Mouse (Mus musculus) heart, embryonic 16.5 days (tissue): ENCODE data around the gene Wrnip1. TPM values are rescaled to one million over a fixed set of nuclear protein-coding genes. Genes with fewer than 3 reads are reported as not detected.
A peak's percentile ranks its signal among the peaks of the same experiment; 100 is the strongest.
"Not testable (repeated sequence)": the region's sequence is repeated elsewhere in the genome, so short reads cannot be mapped to it uniquely, and the experiment has no call there.

Experiments
- ATAC-seq: fragments of 200-750 bp; cut with Nextera tagmentation; replicated peaks from 2 replicates; pipeline ENCODE4 v1.8.0; 2017; ENCODE audit warnings: moderate number of reproducible peaks; ENCODE audit not compliant: insufficient read depth, low FRiP score; ENCODE audit errors: extremely low read depth
- H3K27ac ChIP-seq: fragments of 300-500 bp; sonication (generic); 2 replicates; pipeline ENCODE4 v1.5.1; 2014; ENCODE audit warnings: mild to moderate bottlenecking, low read length, control low read depth, moderate library complexity
- H3K27me3 ChIP-seq: fragments of 300-500 bp; sonication (generic); 2 replicates; pipeline ENCODE4 v1.6.1; 2014; ENCODE audit warnings: low read length, mixed read lengths; ENCODE audit not compliant: control insufficient read depth, insufficient read depth
- H3K36me3 ChIP-seq: fragments of 300-500 bp; sonication (generic); 2 replicates; pipeline ENCODE4 v1.6.1; 2014; ENCODE audit not compliant: control insufficient read depth, insufficient read depth
- H3K4me1 ChIP-seq: fragments of 300-500 bp; sonication (generic); 2 replicates; pipeline ENCODE4 v1.6.1; 2014; ENCODE audit warnings: low read length, mixed read lengths; ENCODE audit not compliant: control insufficient read depth, insufficient read depth
- H3K4me2 ChIP-seq: fragments of 300-500 bp; sonication (generic); 2 replicates; pipeline ENCODE4 v1.6.1; 2014; ENCODE audit warnings: low read depth, mild to moderate bottlenecking, control low read depth, low read length
- H3K4me3 ChIP-seq: fragments of 300-500 bp; sonication (generic); 2 replicates; pipeline ENCODE4 v1.5.1; 2014; ENCODE audit warnings: mild to moderate bottlenecking, control low read depth, low read length
- H3K9ac ChIP-seq: fragments of 300-500 bp; sonication (generic); 2 replicates; pipeline ENCODE4 v1.6.1; 2014; ENCODE audit warnings: low read length, control low read depth
- H3K9me3 ChIP-seq: fragments of 300-500 bp; sonication (generic); replicated peaks from 2 replicates; pipeline ENCODE4 v1.6.1; 2016; ENCODE audit warnings: low read length; ENCODE audit not compliant: control insufficient read depth
- WGBS: fragments of 180-500 bp; shearing (Covaris S2); extraction: QIAGEN DNeasy Blood & Tissue Kit; methylation state at CpG from one replicate; pipeline ENCODE4 v1.1.7; 2014; 5-methylcytosine and 5-hydroxymethylcytosine counted together
- polyA plus RNA-seq: library from polyadenylated mRNA; unstranded; fragments of >200 nt; fragmentation: Nextera tagmentation; extraction: Ambion mirVana; gene quantifications from 2 replicates; pipeline ENCODE4 v1.2.1, GENCODE M21; 2015

Gene Wrnip1
- polyA plus RNA-seq, 1 experiment from 2014 or later, result 24.8 TPM

DNA sequence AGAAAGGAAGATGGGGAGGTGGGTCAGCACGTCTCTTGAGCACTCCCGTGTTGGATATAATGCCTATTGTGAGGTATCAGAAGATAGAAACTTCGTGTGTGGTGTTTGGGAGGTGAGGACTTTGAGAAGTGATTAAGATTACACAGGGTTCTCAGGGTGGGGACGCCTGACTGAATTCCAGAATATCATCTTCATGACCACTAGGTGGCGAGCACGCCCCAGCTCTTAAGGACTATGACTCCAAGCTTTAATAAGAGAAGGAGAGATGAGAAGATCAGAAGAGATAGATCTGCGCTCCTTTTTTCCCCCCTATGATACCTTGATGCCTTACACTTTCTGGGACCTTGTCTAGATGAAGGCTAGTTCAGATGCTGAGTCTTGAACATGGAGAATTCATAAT, 50.1 kb downstream of the Wrnip1 start:
- no peak overlapping the region for H3K4me3 ChIP-seq
- 9% methylated on average over 7 of the region's 7 CpGs for WGBS

DNA sequence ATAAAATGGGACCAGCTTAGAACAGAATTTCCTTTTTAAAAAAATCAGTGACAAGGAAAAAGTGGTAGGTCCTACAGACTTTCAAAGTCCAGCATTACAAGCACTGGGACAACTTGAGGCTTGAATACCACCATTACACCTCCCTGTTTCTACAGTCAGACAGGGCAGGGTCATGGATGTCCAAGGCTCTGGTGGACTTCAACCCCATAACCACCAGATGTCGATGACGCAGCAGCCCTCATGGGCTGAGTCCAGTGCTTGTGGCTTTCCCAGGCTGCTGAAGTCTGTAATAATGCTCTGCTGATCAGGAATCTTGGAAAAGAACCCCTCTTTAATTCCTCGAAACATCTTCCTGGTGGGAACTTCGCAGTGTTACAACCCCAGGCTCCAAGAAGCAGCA, 50.7 kb downstream of the Wrnip1 start:
- Histone ChIP-seq H3K27me3 (no peaks in the 10 kb centered on the region), H3K9me3 (no peaks in the 10 kb centered on the region), H3K4me3 (no peak overlapping the region), H3K4me1 (peaks cover 5% of the 10 kb centered on the region), H3K36me3 (no peaks in the 10 kb centered on the region), H3K27ac (no peak overlapping the region), H3K9ac (no peak overlapping the region), H3K4me2 (no peak overlapping the region)
- 90% methylated on average over 4 of the region's 4 CpGs for WGBS
- no peak for ATAC-seq

More for the DNA sequence above, 50.1 kb downstream of the Wrnip1 start:
- ATAC-seq, result 0 out of 2 replicates have a peak, but pooled peaks have one; percentile 70
- Histone ChIP-seq H3K4me2 (no peak overlapping the region), H3K9me3 (no peaks in the 10 kb centered on the region), H3K9ac (no peak overlapping the region), H3K27me3 (no peaks in the 10 kb centered on the region), H3K4me1 (peaks cover 5% of the 10 kb centered on the region), H3K27ac (no peak overlapping the region), H3K36me3 (no peaks in the 10 kb centered on the region)

DNA sequence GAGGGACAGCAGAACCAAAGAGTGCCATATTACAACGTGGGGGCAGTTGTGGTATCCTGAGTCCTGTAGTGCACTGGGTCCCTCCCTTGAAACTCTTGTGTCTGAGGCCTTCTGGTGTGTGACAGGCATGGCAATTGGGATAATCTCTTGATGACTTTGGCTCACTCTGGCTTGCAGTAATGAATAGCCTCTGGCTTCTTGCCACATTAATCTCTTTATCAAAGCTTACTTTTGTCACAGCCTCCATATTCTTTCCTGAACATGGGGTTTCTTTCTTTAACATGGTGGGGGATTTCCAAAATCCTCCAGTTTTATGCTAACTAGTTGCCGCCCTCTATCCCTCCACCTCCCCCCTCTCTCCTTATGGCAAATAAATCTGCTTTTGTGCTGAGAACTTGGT, 51.2 kb downstream of the Wrnip1 start:
- Histone ChIP-seq H3K4me2 (no peak overlapping the region), H3K27ac (no peak overlapping the region), H3K9me3 (no peaks in the 10 kb centered on the region), H3K4me1 (peaks cover 5% of the 10 kb centered on the region), H3K4me3 (no peak overlapping the region), H3K27me3 (no peaks in the 10 kb centered on the region), H3K9ac (no peak overlapping the region), H3K36me3 (no peaks in the 10 kb centered on the region)
- 81% methylated on average over 2 of the region's 2 CpGs for WGBS
- ATAC-seq, result no peak

DNA sequence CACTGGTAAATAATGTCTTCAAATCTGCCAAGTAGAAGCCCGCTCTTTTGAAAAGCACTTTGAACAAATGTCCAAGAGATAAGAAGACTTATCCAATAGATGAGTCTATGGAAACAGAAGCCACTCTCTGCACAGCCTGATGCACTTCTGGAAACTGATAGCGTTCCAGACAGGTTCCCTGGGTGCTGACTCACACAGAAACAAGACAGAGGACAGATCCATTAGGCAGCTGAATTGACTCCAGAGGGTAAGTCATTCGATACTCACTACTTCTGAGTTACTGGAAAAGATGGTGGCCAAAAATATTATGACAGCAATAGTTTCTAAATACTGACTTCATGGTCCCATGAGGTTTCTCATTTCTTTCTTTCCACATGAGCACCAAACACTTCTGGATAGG, 59.0 kb downstream of the Wrnip1 start:
- no peak for ATAC-seq
- 34% methylated on average over 3 of the region's 3 CpGs for WGBS
- H3K4me2 ChIP-seq, result no peak overlapping the region

DNA sequence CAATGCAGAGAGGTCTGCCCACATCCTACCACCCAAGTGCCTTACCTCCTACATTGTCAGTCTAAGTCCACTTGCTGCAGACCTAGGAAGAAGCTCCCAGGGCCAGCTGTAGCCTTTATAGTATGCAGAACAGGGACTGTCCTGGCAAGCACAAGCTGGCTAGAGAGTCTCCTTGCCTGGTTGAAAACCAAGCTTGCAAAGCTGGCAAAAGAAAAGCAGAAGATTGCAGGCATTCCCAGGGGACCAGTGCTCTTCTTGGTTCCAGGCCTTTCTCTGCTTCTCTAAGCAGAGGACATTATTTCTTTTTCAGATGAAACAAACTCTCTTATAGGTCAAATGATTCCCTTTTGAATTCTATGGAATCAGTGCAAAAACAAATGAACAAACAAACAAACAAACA, 61.6 kb downstream of the Wrnip1 start:
- H3K27me3 ChIP-seq, result no peaks in the 10 kb centered on the region
- ATAC-seq, result no peak

More for the DNA sequence above, 59.0 kb downstream of the Wrnip1 start:
- Histone ChIP-seq H3K9me3 (no peaks in the 10 kb centered on the region), H3K4me1 (no peaks in the 10 kb centered on the region), H3K4me3 (no peak overlapping the region), H3K27ac (no peak overlapping the region), H3K36me3 (no peaks in the 10 kb centered on the region), H3K9ac (no peak overlapping the region), H3K27me3 (no peaks in the 10 kb centered on the region)

DNA sequence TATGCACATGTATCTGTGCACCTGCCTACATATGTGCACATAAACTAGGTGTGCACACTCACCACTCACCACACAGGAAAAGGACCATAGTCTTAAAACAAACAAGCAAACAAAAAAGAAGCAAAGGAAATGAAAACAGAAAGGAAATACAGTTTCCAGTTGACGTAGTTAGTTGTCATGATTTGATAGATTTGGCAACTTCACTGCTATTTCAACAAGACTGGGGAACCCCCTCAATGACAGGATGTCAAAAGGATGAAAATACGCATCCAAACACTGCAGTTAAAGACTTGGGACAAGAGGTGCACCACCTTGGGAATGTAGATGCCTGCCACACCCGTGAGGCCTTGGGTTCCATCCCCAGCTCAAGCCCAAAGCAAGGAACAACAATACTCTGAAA, 62.7 kb downstream of the Wrnip1 start:
- not testable (repeated sequence) for H3K36me3 ChIP-seq, H3K9ac ChIP-seq, ATAC-seq, H3K9me3 ChIP-seq, H3K27me3 ChIP-seq, H3K4me3 ChIP-seq, H3K27ac ChIP-seq, H3K4me1 ChIP-seq, H3K4me2 ChIP-seq
- 76% methylated on average over 2 of the region's 3 CpGs for WGBS

More for the DNA sequence above, 61.6 kb downstream of the Wrnip1 start:
- no peak overlapping the region for H3K4me2 ChIP-seq
- H3K9me3 ChIP-seq, result no peaks in the 10 kb centered on the region
- H3K4me3 ChIP-seq, result no peak overlapping the region
- no peak overlapping the region for H3K9ac ChIP-seq
- no peak overlapping the region for H3K27ac ChIP-seq
- H3K36me3 ChIP-seq, result no peaks in the 10 kb centered on the region
- H3K4me1 ChIP-seq, result no peaks in the 10 kb centered on the region

DNA sequence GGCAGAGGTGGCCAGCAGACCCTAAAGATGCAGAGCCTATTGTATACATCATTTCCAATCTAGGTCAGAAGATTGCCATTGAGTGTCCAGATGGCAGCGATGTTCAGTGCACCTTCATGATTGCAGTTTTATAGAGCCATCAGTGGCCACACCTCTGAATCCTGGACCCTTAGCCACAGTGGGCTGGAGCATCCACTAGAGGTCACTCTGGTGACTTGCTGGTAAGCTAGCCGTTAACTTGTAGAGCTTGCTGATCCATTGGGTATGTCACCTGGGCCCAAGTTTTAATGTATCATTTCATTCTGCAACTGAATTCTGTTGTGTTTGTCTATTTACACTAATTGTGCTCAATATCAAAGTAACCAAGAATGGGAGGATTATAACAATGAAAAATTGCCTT, 63.8 kb downstream of the Wrnip1 start:
- H3K4me3 ChIP-seq, result no peak overlapping the region
- H3K36me3 ChIP-seq, result no peaks in the 10 kb centered on the region
- ATAC-seq, result no peak
- H3K4me2 ChIP-seq, result no peak overlapping the region
- WGBS, result 42% methylated on average over 2 of the region's 2 CpGs
- no peak overlapping the region for H3K27ac ChIP-seq
- H3K9ac ChIP-seq, result no peak overlapping the region
- no peaks in the 10 kb centered on the region for H3K27me3 ChIP-seq
- H3K4me1 ChIP-seq, result no peaks in the 10 kb centered on the region
- no peaks in the 10 kb centered on the region for H3K9me3 ChIP-seq

DNA sequence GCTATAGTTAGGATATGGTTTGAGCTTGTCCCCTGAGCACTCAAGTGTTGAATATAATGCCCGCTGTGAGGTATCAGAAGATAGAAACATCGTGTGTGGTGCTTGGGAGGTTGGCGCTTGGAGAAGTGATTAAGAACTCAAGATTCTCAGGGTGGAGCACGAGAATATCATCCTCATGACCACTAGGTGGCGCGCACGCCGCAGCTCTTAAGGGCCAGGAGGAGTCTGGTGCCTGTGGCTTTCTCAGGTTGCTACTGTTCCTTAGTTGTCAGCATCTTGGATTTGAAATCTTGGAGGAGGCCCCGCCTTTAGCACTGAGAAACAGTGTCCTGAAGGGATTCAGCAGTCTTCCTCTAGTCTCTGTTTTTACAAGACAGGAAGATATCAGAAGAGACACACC, 64.6 kb downstream of the Wrnip1 start:
- Histone ChIP-seq H3K9me3 (no peaks in the 10 kb centered on the region), H3K27ac (no peak overlapping the region), H3K4me2 (no peak overlapping the region), H3K27me3 (no peaks in the 10 kb centered on the region), H3K36me3 (no peaks in the 10 kb centered on the region), H3K4me1 (no peaks in the 10 kb centered on the region), H3K9ac (no peak overlapping the region), H3K4me3 (no peak overlapping the region)
- no peak; the same call in 1 of the 2 replicates for ATAC-seq
- WGBS, result 2% methylated on average over 9 of the region's 9 CpGs

DNA sequence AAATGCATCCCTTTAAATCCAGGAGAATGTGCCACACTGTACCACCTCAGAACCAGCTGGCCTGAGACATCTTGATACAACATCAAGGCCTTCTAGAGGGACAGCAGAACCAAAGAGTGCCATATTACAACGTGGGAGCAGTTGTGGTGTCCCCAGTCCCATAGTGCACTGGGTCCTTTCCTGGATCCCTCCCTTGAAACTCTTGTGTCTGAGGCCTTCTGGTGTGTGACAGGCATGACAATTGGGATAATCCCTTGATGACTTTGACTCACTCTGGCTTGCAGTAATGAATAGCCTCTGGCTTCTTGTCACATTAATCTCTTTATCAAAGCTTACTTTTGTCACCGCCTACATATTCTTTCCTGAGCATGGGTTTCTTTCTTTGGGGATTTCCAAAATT, 65.2 kb downstream of the Wrnip1 start:
- Histone ChIP-seq H3K36me3 (no peaks in the 10 kb centered on the region), H3K4me1 (no peaks in the 10 kb centered on the region), H3K9ac (no peak overlapping the region), H3K9me3 (no peaks in the 10 kb centered on the region), H3K27ac (no peak overlapping the region), H3K4me3 (no peak overlapping the region), H3K4me2 (no peak overlapping the region), H3K27me3 (no peaks in the 10 kb centered on the region)
- 65% methylated on average over 2 of the region's 2 CpGs for WGBS
- ATAC-seq, result no peak

DNA sequence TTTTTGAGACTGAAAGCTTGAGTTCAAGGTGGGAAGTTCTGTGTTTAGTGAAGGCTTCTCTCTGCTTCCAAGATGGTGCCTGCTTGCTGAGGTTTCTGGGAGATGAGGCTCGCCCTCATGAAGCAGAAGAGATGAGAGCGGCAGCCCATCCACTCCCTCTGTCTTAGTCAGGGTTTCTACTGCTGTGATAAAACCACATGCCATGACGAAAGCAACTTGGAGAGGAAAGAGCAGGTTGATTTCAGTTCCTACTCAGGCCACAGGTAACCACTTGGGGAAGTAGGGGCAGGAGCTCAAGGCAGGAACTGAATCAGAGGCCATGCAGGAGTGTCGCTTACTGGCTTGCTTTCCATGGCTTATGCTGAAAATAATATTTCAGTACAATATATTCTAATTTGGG, 66.4 kb downstream of the Wrnip1 start:
- WGBS, result 76% methylated on average over 4 of the region's 4 CpGs
- not testable (repeated sequence) for H3K4me2 ChIP-seq

More for the DNA sequence above, 66.4 kb downstream of the Wrnip1 start:
- not testable (repeated sequence) for H3K27ac ChIP-seq, ATAC-seq, H3K4me1 ChIP-seq, H3K9ac ChIP-seq, H3K36me3 ChIP-seq, H3K4me3 ChIP-seq, H3K27me3 ChIP-seq, H3K9me3 ChIP-seq
